Mouse (Mus musculus) cerebellum, adult 9-11 months (tissue): Measurements from ENCODE around the gene Oas1f.
"Not testable (repeated sequence)": the region's sequence is repeated elsewhere in the genome, so short reads cannot be mapped to it uniquely, and the experiment has no call there.

ENCODE experiments used
- DNase-seq: peaks from one replicate; pipeline ENCODE4 v3.0.0; 2022

Oas1f gene

DNA sequence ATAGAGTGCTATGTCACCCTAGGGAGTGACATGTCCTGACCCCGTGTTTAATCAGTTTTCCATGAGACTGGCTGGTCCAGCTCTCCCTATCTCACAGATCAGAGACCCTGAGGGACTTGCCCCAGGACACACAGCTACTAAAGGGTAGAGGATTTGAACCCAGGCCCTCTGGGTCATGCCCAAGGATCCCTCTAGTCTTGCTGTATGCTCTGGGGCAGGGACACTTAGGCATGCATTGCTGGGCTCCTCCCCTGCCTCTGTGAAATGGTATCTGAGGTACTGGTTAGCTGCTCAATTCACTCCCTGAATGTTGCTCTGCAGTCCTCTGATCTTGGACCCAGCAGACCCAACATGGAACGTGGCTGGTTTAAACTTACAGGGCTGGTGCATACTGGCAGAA is 24.3 kb downstream of the Oas1f start:
- no peak for DNase-seq

DNA sequence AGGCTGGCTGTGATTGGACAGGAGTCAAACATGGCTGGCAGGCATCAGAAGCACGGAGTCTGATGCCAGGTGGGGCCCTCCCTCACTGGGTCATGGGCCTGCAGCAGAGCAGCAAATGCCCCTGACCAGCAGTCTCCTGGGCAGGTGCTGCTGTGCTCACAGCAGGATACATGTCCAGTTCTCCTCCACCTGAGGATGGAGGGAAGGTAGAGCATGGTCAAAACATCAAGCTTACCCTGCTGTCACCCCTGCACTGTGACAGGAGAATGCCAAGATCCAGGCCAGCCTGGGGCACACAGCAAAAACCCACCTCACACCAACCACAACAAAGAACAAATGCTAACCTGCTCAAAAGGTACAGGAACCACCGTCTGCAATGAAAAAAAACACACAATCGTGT is 29.7 kb downstream of the Oas1f start:
- DNase-seq, result peak; percentile 31

DNA sequence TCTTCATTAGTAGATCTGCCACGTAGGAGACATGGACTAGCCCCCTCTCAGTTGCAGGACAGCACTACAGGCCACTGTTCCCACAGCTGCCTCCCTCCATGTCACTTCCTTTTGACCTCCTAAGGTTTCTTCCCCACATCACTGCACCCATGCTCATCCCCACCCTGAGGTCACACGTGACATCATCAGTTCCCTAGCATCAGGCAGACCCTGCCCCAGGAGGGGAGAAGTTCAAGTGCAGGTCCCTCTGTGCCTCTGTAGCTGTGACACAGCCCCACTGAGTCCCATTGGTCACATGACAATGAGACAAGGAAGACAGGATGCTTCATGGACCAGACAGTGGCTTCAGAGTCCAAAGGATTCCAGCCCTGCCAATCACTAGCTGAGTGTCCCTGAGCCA is 30.2 kb downstream of the Oas1f start:
- DNase-seq, result not testable (repeated sequence)

- DNase-seq, result not testable (repeated sequence)
These were observed 31.6 kb downstream of the Oas1f start for GRCm38 (mm10) chr5:120878803-120879202.

GRCm38 (mm10) chr5:120881681-120882080 is 34.5 kb downstream of the Oas1f start:
- not testable (repeated sequence) for DNase-seq

- not testable (repeated sequence) for DNase-seq
These were observed 40.2 kb downstream of the Oas1f start, which contains the start of gene Oas1g for GRCm38 (mm10) chr5:120887413-120887812. Gene Oas1g (minus strand): TSS chr5:120887613.

DNA sequence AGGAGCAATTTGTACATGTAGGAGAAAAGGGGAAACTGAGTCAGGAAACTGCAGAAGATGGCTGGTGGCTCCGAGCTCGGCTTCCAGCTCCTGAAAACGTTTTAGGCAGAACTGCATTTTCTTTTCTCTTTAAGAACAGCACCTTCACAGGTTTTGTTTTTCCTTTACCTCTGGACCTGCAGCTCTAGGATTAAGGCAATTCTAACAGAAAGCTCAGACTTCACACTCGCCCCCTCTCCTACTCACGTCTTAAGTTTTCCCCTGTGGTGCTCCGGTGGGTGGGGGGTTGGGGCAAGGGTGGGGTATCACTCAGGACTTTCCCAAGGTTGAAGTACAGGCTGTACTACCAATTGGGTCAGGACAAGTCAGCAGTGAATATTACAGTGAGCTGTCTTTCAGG is 40.7 kb downstream of the Oas1f start:
- no peak for DNase-seq

DNA sequence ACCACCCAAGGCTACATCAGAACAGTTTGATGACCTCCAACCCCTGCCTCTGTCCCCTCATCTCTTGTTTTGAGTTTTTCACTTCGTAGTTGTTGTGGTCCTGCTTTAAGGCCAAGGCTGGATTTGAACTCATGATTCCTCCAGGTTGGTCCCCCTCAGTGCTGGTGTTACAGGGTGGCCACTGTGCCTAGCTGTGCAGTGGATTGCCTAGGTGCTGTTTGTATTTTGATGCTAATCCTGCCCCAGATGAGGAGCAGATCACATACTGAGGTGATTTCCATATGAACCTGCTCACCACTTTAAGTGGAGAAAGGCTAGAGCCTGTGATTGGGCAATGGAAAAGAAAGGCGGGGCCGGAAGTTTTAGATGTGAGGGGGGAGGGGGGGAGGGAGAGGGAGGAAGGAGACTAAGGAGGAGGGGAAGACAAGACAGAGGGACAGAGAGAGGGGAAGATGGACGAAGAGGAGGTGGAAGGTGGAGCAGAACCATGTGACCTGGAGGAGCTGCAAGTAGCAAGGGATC is 41.2 kb downstream of the Oas1f start:
- not testable (repeated sequence) for DNase-seq

- DNase-seq, result no peak
These were observed 42.9 kb downstream of the Oas1f start for GRCm38 (mm10) chr5:120890026-120890425.

GRCm38 (mm10) chr5:120890991-120891390 is 43.8 kb downstream of the Oas1f start:
- no peak for DNase-seq

- not testable (repeated sequence) for DNase-seq
These were observed 44.5 kb downstream of the Oas1f start for GRCm38 (mm10) chr5:120891566-120892242.

- DNase-seq, result no peak
These were observed 45.1 kb downstream of the Oas1f start for GRCm38 (mm10) chr5:120892243-120892660.

- DNase-seq, result not testable (repeated sequence)
These were observed 46.7 kb downstream of the Oas1f start for GRCm38 (mm10) chr5:120893866-120894265.

DNA sequence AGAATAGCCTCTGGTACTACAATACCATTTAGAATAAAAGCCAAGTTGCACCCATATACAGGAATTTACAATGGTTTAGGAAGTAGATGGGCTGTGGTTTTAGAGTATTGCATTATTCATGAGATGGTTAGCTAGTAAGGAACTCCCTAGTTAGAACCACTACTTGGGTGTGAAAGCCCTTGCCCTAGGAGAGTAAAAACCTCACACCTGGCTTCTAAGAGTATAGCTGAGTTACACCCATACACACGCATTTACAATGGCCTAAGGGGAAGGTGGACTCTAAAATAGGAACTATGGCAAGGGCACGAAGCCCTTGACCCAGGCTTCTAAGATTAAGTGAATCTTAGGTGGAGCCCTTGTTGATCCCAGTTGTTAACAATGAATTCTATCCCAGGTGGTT is 47.5 kb downstream of the Oas1f start:
- not testable (repeated sequence) for DNase-seq

DNA sequence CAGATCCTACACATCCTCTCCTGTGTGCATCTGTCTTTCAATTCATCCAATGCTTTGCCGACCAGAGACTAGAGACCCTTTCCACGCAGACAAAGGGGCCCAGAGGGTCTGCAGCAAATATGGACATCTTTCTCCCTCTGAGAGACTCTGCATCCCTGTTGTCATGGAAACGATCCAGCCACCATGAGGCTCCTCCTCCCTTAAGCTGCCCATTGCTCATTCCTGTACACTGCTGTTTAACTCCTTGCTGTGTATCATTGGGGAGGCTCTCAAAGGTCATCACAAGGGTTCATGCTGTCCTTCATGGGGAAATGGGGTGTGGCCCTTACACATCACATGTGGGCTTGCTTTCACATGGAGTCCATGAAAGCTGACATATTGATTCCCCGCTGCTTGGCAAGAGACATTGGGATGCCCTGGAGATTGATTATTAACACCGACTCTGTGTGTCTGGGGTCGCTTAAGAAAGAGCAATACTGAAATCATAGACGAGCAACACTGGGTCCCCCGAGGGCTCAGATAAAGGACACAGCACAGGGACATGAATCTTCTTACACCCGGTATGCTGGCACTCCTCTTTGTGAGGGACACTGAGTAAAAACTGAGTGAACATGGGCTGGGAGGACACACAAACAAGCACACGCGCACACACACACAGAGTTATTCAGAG is 48.2 kb downstream of the Oas1f start:
- DNase-seq, result no peak

DNA sequence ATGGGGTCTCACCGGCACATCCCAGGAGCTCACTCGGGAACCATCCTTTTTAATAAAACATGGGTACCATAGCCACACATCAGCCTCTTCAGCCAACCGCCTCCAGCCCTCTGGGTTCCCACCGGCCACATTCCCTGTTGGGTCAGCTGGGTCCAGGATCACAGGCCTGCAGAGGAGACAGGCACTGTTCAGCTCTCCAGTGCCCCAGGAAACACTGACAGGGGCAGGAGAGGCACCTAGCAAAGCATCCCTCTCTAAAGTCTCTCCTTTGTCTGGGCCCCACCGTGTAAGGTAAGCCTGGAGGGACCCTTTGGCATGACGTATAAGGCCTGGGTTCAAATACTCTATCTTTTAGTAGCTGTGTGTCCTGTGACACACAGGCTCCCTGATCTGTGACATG is 51.1 kb downstream of the Oas1f start:
- DNase-seq, result no peak

DNA sequence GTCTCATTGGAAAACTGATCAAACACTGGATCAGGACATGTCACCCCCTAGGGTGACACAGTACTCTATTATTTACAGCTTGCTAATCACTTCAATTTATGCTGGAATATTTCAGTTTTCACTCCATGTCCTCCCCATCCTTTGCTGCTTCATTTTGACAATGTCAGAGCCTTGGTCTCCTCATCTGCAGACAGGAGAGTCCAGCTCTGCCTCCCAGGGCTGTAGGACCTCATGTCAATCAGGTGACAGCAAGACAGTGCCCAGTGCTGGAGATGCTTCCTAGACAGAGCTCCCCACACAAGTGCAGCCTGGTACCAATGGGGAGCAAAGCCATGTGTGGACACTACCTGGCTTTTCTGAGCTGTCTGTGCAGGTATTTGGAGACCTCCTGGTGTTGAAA is 51.6 kb downstream of the Oas1f start:
- DNase-seq, result no peak

DNA sequence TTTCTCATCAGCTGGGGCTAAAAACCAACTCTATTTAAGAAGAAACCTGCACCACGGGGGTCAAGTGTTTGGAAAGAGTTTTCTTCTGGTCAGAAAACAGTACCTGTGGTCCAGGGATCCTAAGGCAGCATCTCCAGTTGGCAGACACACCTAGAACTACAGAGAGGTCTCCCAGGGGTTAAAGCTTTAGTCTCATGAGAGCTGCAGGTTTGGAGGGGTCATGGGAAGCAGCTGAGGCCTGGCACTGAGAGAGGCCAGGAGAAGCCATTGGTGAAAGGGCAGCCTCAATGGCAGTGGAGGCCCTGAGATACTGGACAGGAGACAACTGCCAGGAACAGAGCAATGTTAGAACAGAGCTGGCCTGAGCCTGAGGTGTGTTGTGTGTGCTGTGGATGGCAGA is 53.5 kb downstream of the Oas1f start:
- no peak for DNase-seq

DNA sequence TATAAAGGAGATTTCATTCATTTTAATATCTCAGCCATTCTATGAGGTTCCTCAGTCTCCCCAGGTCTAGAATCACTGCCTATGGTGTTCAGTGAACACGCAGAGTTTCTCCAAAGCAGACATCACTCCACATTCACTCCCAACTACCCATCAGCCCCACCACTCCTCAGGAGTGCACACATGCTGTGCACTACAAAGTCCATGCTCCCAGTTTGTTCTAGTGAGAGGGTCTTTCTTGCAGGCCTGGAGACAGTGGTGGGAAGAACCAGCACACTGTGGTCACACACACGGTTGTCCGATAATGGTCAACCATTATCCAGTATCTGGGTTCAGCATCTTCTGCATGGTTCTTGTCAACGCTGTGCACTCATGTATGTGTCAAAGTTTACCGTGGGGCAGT is 54.9 kb downstream of the Oas1f start:
- DNase-seq, result no peak

DNA sequence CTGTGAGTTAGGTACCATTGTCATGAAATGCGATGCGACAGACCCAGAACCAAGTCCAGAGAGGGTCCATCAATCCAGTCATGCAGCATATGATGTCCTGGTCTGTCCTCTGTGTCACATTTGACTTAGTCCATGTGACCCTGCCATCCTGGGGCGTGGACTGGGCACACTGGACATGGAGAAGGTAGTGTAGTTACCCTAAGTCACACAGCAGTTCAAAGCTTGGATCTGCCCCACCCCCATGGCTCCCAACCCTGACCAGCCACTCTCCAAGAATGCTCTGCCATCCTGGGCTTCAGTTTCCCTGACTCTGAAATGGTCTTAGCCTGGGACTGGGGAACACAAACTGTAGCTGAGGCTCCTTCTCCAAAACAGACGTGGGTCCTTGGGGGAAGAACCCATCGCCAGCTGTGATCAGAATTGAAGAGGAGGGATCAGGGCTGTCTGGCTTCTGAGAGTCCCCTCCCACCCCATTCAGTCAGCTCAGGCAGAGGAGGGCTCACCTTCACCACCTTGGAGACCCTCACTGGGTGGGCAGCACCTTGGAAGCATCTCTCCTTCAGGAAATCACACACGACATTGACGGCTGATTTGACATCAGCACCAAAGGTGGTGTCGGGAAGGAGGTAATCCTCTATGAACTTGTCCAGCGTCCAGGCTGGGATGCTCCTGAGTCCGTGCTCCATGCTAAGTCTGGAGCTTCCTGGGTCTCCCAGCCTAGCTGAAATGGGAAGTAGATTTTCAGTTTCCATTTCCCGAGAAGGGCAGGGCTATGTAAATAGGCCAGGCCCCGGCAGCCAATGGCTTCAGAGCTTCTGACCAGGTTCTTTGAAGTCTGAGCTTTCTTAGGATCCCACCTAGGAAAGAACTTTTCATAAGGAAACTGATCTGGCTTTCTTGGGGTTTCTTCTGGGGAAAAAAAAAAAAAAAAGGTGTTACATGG is 59.9 kb downstream of the Oas1f start, which contains the start of gene Oas1a:
Oas1a (minus strand) TSS at position 731 of the 943 bp plus-strand sequence.
- DNase-seq, result not testable (repeated sequence)
